ENCODE assay signal across 7 mouse cellular contexts in genomic region chr11:116222740-116223059, GRCm38 (mm10). TPM values are rescaled to one million over a fixed set of nuclear protein-coding genes. Genes with fewer than 3 reads are reported as not detected.
DNase-seq lines count a peak whose midpoint lies in the region; ATAC-seq and TF ChIP-seq lines count a peak whose summit lies in the region.

No protein-coding gene starts in this region.

- no peak for TF ChIP-seq CTCF in lung, adult 2 months (IDR thresholded peaks at IDR 0.05; ENCODE audit: insufficient read depth, low read length)

- H3K9me3 ChIP-seq in forebrain, embryonic 14.5 days (replicated peaks; ENCODE audit: control insufficient read depth, low read length) = peaks cover 5% of the 10 kb centered on the region; the same call in 1 of the 2 replicates
- H3K9me3 ChIP-seq in limb, embryonic 14.5 days (ENCODE audit: control insufficient read depth, low read length) = peaks cover 7% of the 10 kb centered on the region; the same call in 1 of the 2 replicates
- 0 out of 2 replicates have a peak, but pooled peaks cover 4% of the 10 kb centered on the region for H3K9me3 ChIP-seq in stomach, embryonic 14.5 days (ENCODE audit: control insufficient read depth, low read depth, low read length)

- TF ChIP-seq POLR2A in lung, adult 2 months (IDR thresholded peaks at IDR 0.05; ENCODE audit: borderline replicate concordance, extremely low read depth, low read depth, low read length) = no peak
- TF ChIP-seq POLR2A in limb, embryonic 14.5 days (IDR thresholded peaks at IDR 0.05; ENCODE audit: borderline replicate concordance, extremely low read depth, insufficient read depth, insufficient read length) = no peak

- peaks cover 15% of the 10 kb centered on the region for H3K4me1 ChIP-seq in lung, adult 2 months (ENCODE audit: control insufficient read depth, insufficient read depth, low read length)
- H3K4me1 ChIP-seq in forebrain, embryonic 14.5 days (ENCODE audit: control insufficient read depth, insufficient read depth, low read length) = peaks cover 12% of the 10 kb centered on the region
- H3K4me1 ChIP-seq in limb, embryonic 14.5 days (ENCODE audit: control insufficient read depth, insufficient read depth, low read length) = peaks cover 24% of the 10 kb centered on the region
- H3K4me1 ChIP-seq in stomach, embryonic 14.5 days (ENCODE audit: control insufficient read depth, insufficient read depth, low read length) = peaks cover 14% of the 10 kb centered on the region

- H3K27me3 ChIP-seq in forebrain, embryonic 14.5 days (replicated peaks; ENCODE audit: control insufficient read depth, insufficient read depth, low read length) = peaks cover 29% of the 10 kb centered on the region
- H3K27me3 ChIP-seq in limb, embryonic 14.5 days (ENCODE audit: control insufficient read depth, insufficient read depth, low read length) = peaks cover 18% of the 10 kb centered on the region
- 0 out of 2 replicates have a peak, but pooled peaks cover 6% of the 10 kb centered on the region for H3K27me3 ChIP-seq in stomach, embryonic 14.5 days (ENCODE audit: control insufficient read depth, insufficient read depth, low read length)

- WGBS in lung, adult 2 months = 40% methylated on average over 23 of the region's 23 CpGs
- WGBS in forebrain, embryonic 14.5 days = 23% methylated on average over 23 of the region's 23 CpGs
- WGBS in limb, embryonic 14.5 days = 15% methylated on average over 22 of the region's 23 CpGs
- 17% methylated on average over 23 of the region's 23 CpGs for WGBS in stomach, embryonic 14.5 days

- no peak for ATAC-seq in forebrain, embryonic 14.5 days
- ATAC-seq in limb, embryonic 14.5 days (ENCODE audit: low FRiP score, low read depth) = no peak
- no peak for ATAC-seq in stomach, embryonic 14.5 days (ENCODE audit: insufficient number of reproducible peaks, insufficient read depth, low FRiP score, low read depth)
- no peak for ATAC-seq in CD4-positive, CD25-positive, alpha-beta regulatory T cell, adult 4 months

- H3K4me2 ChIP-seq in forebrain, embryonic 14.5 days (ENCODE audit: low read length) = peak overlapping the region; percentile 43
- peak overlapping the region; percentile 65 for H3K4me2 ChIP-seq in limb, embryonic 14.5 days (replicated peaks; ENCODE audit: low read depth, low read length, severe bottlenecking)
- H3K4me2 ChIP-seq in stomach, embryonic 14.5 days (replicated peaks; ENCODE audit: low read depth, low read length) = peak overlapping the region; percentile 56

- no peak for DNase-seq in lung, adult 2 months
- DNase-seq in lung, postnatal 14 days = no peak
- DNase-seq in forebrain, embryonic 14.5 days (ENCODE audit: low spot score) = no peak
- DNase-seq in limb, embryonic 14.5 days (ENCODE audit: low spot score) = no peak
- DNase-seq in urinary bladder, postnatal 14 days (ENCODE audit: low spot score) = no peak

- no peak overlapping the region for H3K27ac ChIP-seq in forebrain, embryonic 14.5 days (ENCODE audit: low read depth, low read length)
- peak overlapping the region; percentile 33; the same call in 1 of the 2 replicates for H3K27ac ChIP-seq in limb, embryonic 14.5 days (replicated peaks; ENCODE audit: low read depth, low read length)
- H3K27ac ChIP-seq in stomach, embryonic 14.5 days (ENCODE audit: low read length) = no peak overlapping the region

- H3K9ac ChIP-seq in forebrain, embryonic 14.5 days (ENCODE audit: low read length) = no peak overlapping the region
- H3K9ac ChIP-seq in limb, embryonic 14.5 days (ENCODE audit: low read depth, low read length, severe bottlenecking) = peak overlapping the region; percentile 49
- H3K9ac ChIP-seq in stomach, embryonic 14.5 days (replicated peaks; ENCODE audit: low read depth, low read length) = no peak overlapping the region

- H3K4me3 ChIP-seq in lung, adult 2 months (replicated peaks; ENCODE audit: extremely low read depth, low read depth, low read length) = peak overlapping the region; percentile 0
- peak overlapping the region; percentile 19 for H3K4me3 ChIP-seq in forebrain, embryonic 14.5 days (ENCODE audit: low read depth, low read length)
- H3K4me3 ChIP-seq in limb, embryonic 14.5 days (replicated peaks; ENCODE audit: low read length) = peak overlapping the region; percentile 38
- peak overlapping the region; percentile 23 for H3K4me3 ChIP-seq in stomach, embryonic 14.5 days (ENCODE audit: low read depth, low read length)

- H3K36me3 ChIP-seq in forebrain, embryonic 14.5 days (ENCODE audit: control insufficient read depth, insufficient read depth, low read length) = no peaks in the 10 kb centered on the region
- no peaks in the 10 kb centered on the region for H3K36me3 ChIP-seq in limb, embryonic 14.5 days (ENCODE audit: control insufficient read depth, insufficient read depth, low read length)
- peaks cover 4% of the 10 kb centered on the region; the same call in 1 of the 2 replicates for H3K36me3 ChIP-seq in stomach, embryonic 14.5 days (ENCODE audit: control insufficient read depth, insufficient read depth, low read length)

RNA-seq across cellular contexts. Expression of gene Evpl, which starts 15.2 kb away (rescaled TPM):
- 3.6 and 16.8 TPM in 2 replicates for polyA plus RNA-seq in lung, adult 2 months (2012; rRNA removed)
- 0.11 and 0.17 TPM in 2 replicates for polyA plus RNA-seq in forebrain, embryonic 14.5 days (2014; fragmentation: Nextera tagmentation; extraction: Ambion mirVana)
- polyA plus RNA-seq in limb, embryonic 14.5 days (2012; rRNA removed) = 6.0 and 8.2 TPM in 2 replicates
- 17.0 and 21.8 TPM in 2 replicates for polyA plus RNA-seq in limb, embryonic 14.5 days (2014; fragmentation: Nextera tagmentation; extraction: Ambion mirVana)
- polyA plus RNA-seq in stomach, embryonic 14.5 days (2014; fragmentation: Nextera tagmentation; extraction: Ambion mirVana) = 5.0 and 6.0 TPM in 2 replicates
- not detected for polyA plus RNA-seq in CD4-positive, CD25-positive, alpha-beta regulatory T cell, adult 4 months (2017; shearing (Covaris generic))

RNA-seq across cellular contexts. Expression of gene Acox1, which starts 23.9 kb away (rescaled TPM):
- 45.6 and 67.9 TPM in 2 replicates for polyA plus RNA-seq in lung, adult 2 months (2012; rRNA removed)
- 48.1 and 56.3 TPM in 2 replicates for polyA plus RNA-seq in forebrain, embryonic 14.5 days (2014; fragmentation: Nextera tagmentation; extraction: Ambion mirVana)
- polyA plus RNA-seq in limb, embryonic 14.5 days (2012; rRNA removed) = 38.1 and 42.9 TPM in 2 replicates
- polyA plus RNA-seq in limb, embryonic 14.5 days (2014; fragmentation: Nextera tagmentation; extraction: Ambion mirVana) = 26.3 and 30.1 TPM in 2 replicates
- polyA plus RNA-seq in stomach, embryonic 14.5 days (2014; fragmentation: Nextera tagmentation; extraction: Ambion mirVana) = 29.0 and 29.6 TPM in 2 replicates
- polyA plus RNA-seq in CD4-positive, CD25-positive, alpha-beta regulatory T cell, adult 4 months (2017; shearing (Covaris generic)) = 10 to 100 TPM; 16.9 to 24.2 TPM

RNA-seq across cellular contexts. Expression of gene Ten1, which starts 24.0 kb away (rescaled TPM):
- 26.9 and 29.3 TPM in 2 replicates for polyA plus RNA-seq in lung, adult 2 months (2012; rRNA removed)
- polyA plus RNA-seq in forebrain, embryonic 14.5 days (2014; fragmentation: Nextera tagmentation; extraction: Ambion mirVana) = 81.8 and 83.2 TPM in 2 replicates
- 44.2 and 50.0 TPM in 2 replicates for polyA plus RNA-seq in limb, embryonic 14.5 days (2012; rRNA removed)
- polyA plus RNA-seq in limb, embryonic 14.5 days (2014; fragmentation: Nextera tagmentation; extraction: Ambion mirVana) = 67.4 and 70.5 TPM in 2 replicates
- polyA plus RNA-seq in stomach, embryonic 14.5 days (2014; fragmentation: Nextera tagmentation; extraction: Ambion mirVana) = 80.9 and 81.3 TPM in 2 replicates
- 10 to 100 TPM; 44.6 to 49.5 TPM for polyA plus RNA-seq in CD4-positive, CD25-positive, alpha-beta regulatory T cell, adult 4 months (2017; shearing (Covaris generic))

RNA-seq across cellular contexts. Expression of gene Srp68, which starts 51.3 kb away (rescaled TPM):
- polyA plus RNA-seq in lung, adult 2 months (2012; rRNA removed) = 29.7 and 42.9 TPM in 2 replicates
- polyA plus RNA-seq in forebrain, embryonic 14.5 days (2014; fragmentation: Nextera tagmentation; extraction: Ambion mirVana) = 53.2 and 60.4 TPM in 2 replicates
- 106 and 111 TPM in 2 replicates for polyA plus RNA-seq in limb, embryonic 14.5 days (2012; rRNA removed)
- 94.9 and 103 TPM in 2 replicates for polyA plus RNA-seq in limb, embryonic 14.5 days (2014; fragmentation: Nextera tagmentation; extraction: Ambion mirVana)
- polyA plus RNA-seq in stomach, embryonic 14.5 days (2014; fragmentation: Nextera tagmentation; extraction: Ambion mirVana) = 71.8 and 74.2 TPM in 2 replicates
- polyA plus RNA-seq in CD4-positive, CD25-positive, alpha-beta regulatory T cell, adult 4 months (2017; shearing (Covaris generic)) = 10 to 100 TPM; 39.5 to 53.9 TPM

RNA-seq across cellular contexts. Expression of gene Fbf1, which starts 54.7 kb away (rescaled TPM):
- polyA plus RNA-seq in lung, adult 2 months (2012; rRNA removed) = 26.5 and 35.5 TPM in 2 replicates
- polyA plus RNA-seq in forebrain, embryonic 14.5 days (2014; fragmentation: Nextera tagmentation; extraction: Ambion mirVana) = 25.9 and 44.4 TPM in 2 replicates
- polyA plus RNA-seq in limb, embryonic 14.5 days (2012; rRNA removed) = 77.7 and 82.6 TPM in 2 replicates
- 26.4 and 34.8 TPM in 2 replicates for polyA plus RNA-seq in limb, embryonic 14.5 days (2014; fragmentation: Nextera tagmentation; extraction: Ambion mirVana)
- polyA plus RNA-seq in stomach, embryonic 14.5 days (2014; fragmentation: Nextera tagmentation; extraction: Ambion mirVana) = 29.3 and 30.2 TPM in 2 replicates
- 1 to 10 TPM; 2.8 to 5.2 TPM for polyA plus RNA-seq in CD4-positive, CD25-positive, alpha-beta regulatory T cell, adult 4 months (2017; shearing (Covaris generic))
